10 mouse cellular contexts compared by ENCODE assay signal in genomic region chr9:63653666-63654065, GRCm38 (mm10). TPM values are rescaled to one million over a fixed set of nuclear protein-coding genes. Genes with fewer than 3 reads are reported as not detected.
DNase-seq lines count a peak whose midpoint lies in the region; ATAC-seq lines count a peak whose summit lies in the region.
"Had no signal": no experiment of that assay in that cellular context is flagged by ENCODE, and none has a peak within 500 bp of the region (broad histone marks: within the 10 kb centered on the region; RNA-seq: fewer than 3 reads in every experiment).

No protein-coding gene starts in this region.

- no peaks in the 10 kb centered on the region for H3K27me3 ChIP-seq in kidney, embryonic 15.5 days
- no peaks in the 10 kb centered on the region for H3K27me3 ChIP-seq in embryonic facial prominence, embryonic 14.5 days (replicated peaks; ENCODE audit: control insufficient read depth, insufficient read depth, low read length)
- H3K27me3 ChIP-seq in hindbrain, embryonic 11.5 days (ENCODE audit: control insufficient read depth, insufficient read depth, low read length), result no peaks in the 10 kb centered on the region
- H3K27me3 ChIP-seq in midbrain, embryonic 13.5 days, result no peaks in the 10 kb centered on the region

- ATAC-seq in kidney, embryonic 15.5 days (replicated peaks; ENCODE audit: low FRiP score), result peak; percentile 50
- ATAC-seq in embryonic facial prominence, embryonic 14.5 days (ENCODE audit: low read depth), result no peak
- no peak for ATAC-seq in hindbrain, embryonic 11.5 days (ENCODE audit: low FRiP score)
- 0 out of 2 replicates have a peak, but pooled peaks have one; percentile 25 for ATAC-seq in midbrain, embryonic 13.5 days
- no peak for ATAC-seq in megakaryocyte progenitor cell, adult 5-6 weeks (replicated peaks; ENCODE audit: poor library complexity)

- no peaks in the 10 kb centered on the region for H3K9me3 ChIP-seq in kidney, embryonic 15.5 days (replicated peaks)
- no peaks in the 10 kb centered on the region for H3K9me3 ChIP-seq in embryonic facial prominence, embryonic 14.5 days (ENCODE audit: control insufficient read depth, low read length)
- no peaks in the 10 kb centered on the region for H3K9me3 ChIP-seq in hindbrain, embryonic 11.5 days (ENCODE audit: control insufficient read depth, low read length)
- H3K9me3 ChIP-seq in midbrain, embryonic 13.5 days, result no peaks in the 10 kb centered on the region

- H3K27ac ChIP-seq in kidney, embryonic 15.5 days, result peak overlapping the region; percentile 70
- 0 out of 2 replicates have a peak overlapping the region, but pooled peaks have one; percentile 35 for H3K27ac ChIP-seq in embryonic facial prominence, embryonic 14.5 days (replicated peaks; ENCODE audit: low read depth, low read length)
- H3K27ac ChIP-seq in hindbrain, embryonic 11.5 days (ENCODE audit: low read depth, low read length), result peak overlapping the region; percentile 51
- peak overlapping the region; percentile 56 for H3K27ac ChIP-seq in midbrain, embryonic 13.5 days

- peaks cover 75% of the 10 kb centered on the region for H3K36me3 ChIP-seq in kidney, embryonic 15.5 days
- H3K36me3 ChIP-seq in embryonic facial prominence, embryonic 14.5 days (ENCODE audit: control insufficient read depth, insufficient read depth, low read length), result peaks cover 54% of the 10 kb centered on the region
- H3K36me3 ChIP-seq in hindbrain, embryonic 11.5 days (ENCODE audit: control insufficient read depth, insufficient read depth, low read length), result no peaks in the 10 kb centered on the region
- peaks cover 10% of the 10 kb centered on the region for H3K36me3 ChIP-seq in midbrain, embryonic 13.5 days

- WGBS in kidney, embryonic 15.5 days, result 40% methylated on average over 7 of the region's 7 CpGs
- 33% methylated on average over 7 of the region's 7 CpGs for WGBS in embryonic facial prominence, embryonic 14.5 days
- 21% methylated on average over 7 of the region's 7 CpGs for WGBS in hindbrain, embryonic 11.5 days
- whole genome bisulfite sequencing in midbrain, embryonic 13.5 days, result 10% methylated on average over 7 of the region's 7 CpGs

- no peak overlapping the region for H3K4me3 ChIP-seq in kidney, embryonic 15.5 days (replicated peaks)
- no peak overlapping the region for H3K4me3 ChIP-seq in embryonic facial prominence, embryonic 14.5 days (ENCODE audit: low read depth, low read length)
- H3K4me3 ChIP-seq in hindbrain, embryonic 11.5 days (ENCODE audit: low read depth, low read length), result no peak overlapping the region
- no peak overlapping the region for H3K4me3 ChIP-seq in midbrain, embryonic 13.5 days (replicated peaks)

- no peak overlapping the region for H3K4me2 ChIP-seq in kidney, embryonic 15.5 days
- no peak overlapping the region for H3K4me2 ChIP-seq in embryonic facial prominence, embryonic 14.5 days (ENCODE audit: low read depth, low read length)
- no peak overlapping the region for H3K4me2 ChIP-seq in hindbrain, embryonic 11.5 days (replicated peaks; ENCODE audit: low read depth, low read length)
- no peak overlapping the region for H3K4me2 ChIP-seq in midbrain, embryonic 13.5 days (replicated peaks)

- no peak for DNase-seq in kidney, adult 18-20 months
- DNase-seq in embryonic facial prominence, embryonic 14.5 days (ENCODE audit: low spot score), result peak; percentile 53
- peak; percentile 45 for DNase-seq in hindbrain, embryonic 11.5 days (ENCODE audit: low spot score)
- DNase-seq in urinary bladder, postnatal 4 days (ENCODE audit: low spot score in 2 of 2), result no peak
- DNase-seq: thymus, adult 2 months had no signal

- H3K9ac ChIP-seq in kidney, embryonic 15.5 days, result no peak overlapping the region
- no peak overlapping the region for H3K9ac ChIP-seq in embryonic facial prominence, embryonic 14.5 days (ENCODE audit: low read depth, low read length)
- H3K9ac ChIP-seq in hindbrain, embryonic 11.5 days (ENCODE audit: low read depth, low read length), result no peak overlapping the region
- no peak overlapping the region for H3K9ac ChIP-seq in midbrain, embryonic 13.5 days (replicated peaks)

- peaks cover 59% of the 10 kb centered on the region for H3K4me1 ChIP-seq in kidney, embryonic 15.5 days
- H3K4me1 ChIP-seq in embryonic facial prominence, embryonic 14.5 days (ENCODE audit: control insufficient read depth, insufficient read depth, low read length), result peaks cover 66% of the 10 kb centered on the region
- H3K4me1 ChIP-seq in hindbrain, embryonic 11.5 days (replicated peaks; ENCODE audit: control insufficient read depth, insufficient read depth, low read length), result no peaks in the 10 kb centered on the region
- H3K4me1 ChIP-seq in midbrain, embryonic 13.5 days (replicated peaks), result peaks cover 45% of the 10 kb centered on the region

RNA-seq across cellular contexts. Expression of gene Aagab, which starts 51.2 kb away (rescaled TPM):
- 32.7 and 33.3 TPM in 2 replicates for polyA plus RNA-seq in kidney, embryonic 15.5 days (2015; fragmentation: Nextera tagmentation; extraction: Ambion mirVana)
- polyA plus RNA-seq in embryonic facial prominence, embryonic 14.5 days (2014; fragmentation: Nextera tagmentation; extraction: Ambion mirVana), result 26.2 and 27.4 TPM in 2 replicates
- 55.4 and 56.8 TPM in 2 replicates for polyA plus RNA-seq in hindbrain, embryonic 11.5 days (2014; fragmentation: Nextera tagmentation; extraction: Ambion mirVana)
- 60.0 and 65.9 TPM in 2 replicates for polyA plus RNA-seq in midbrain, embryonic 13.5 days (2015; fragmentation: Nextera tagmentation; extraction: Ambion mirVana)
- total RNA-seq in megakaryocyte progenitor cell, adult 5-6 weeks (2015), result 16.0 and 18.0 TPM in 2 replicates
- 30.9 and 34.6 TPM in 2 replicates for total RNA-seq in megakaryocyte progenitor cell, adult 5-6 weeks (2017)

RNA-seq across cellular contexts. Expression of gene Iqch, which starts 51.4 kb away (rescaled TPM):
- polyA plus RNA-seq in kidney, embryonic 15.5 days (2015; fragmentation: Nextera tagmentation; extraction: Ambion mirVana), result 0.04 TPM in 1 of 2 replicates, not detected in the other
- 0.22 and 0.25 TPM in 2 replicates for polyA plus RNA-seq in embryonic facial prominence, embryonic 14.5 days (2014; fragmentation: Nextera tagmentation; extraction: Ambion mirVana)
- 0.32 TPM in 1 of 2 replicates, not detected in the other for polyA plus RNA-seq in hindbrain, embryonic 11.5 days (2014; fragmentation: Nextera tagmentation; extraction: Ambion mirVana)
- polyA plus RNA-seq in midbrain, embryonic 13.5 days (2015; fragmentation: Nextera tagmentation; extraction: Ambion mirVana), result 0.15 TPM in 1 of 2 replicates, not detected in the other
- total RNA-seq in megakaryocyte progenitor cell, adult 5-6 weeks (2015), result not detected in 2 replicates
- not detected in 2 replicates for total RNA-seq in megakaryocyte progenitor cell, adult 5-6 weeks (2017)
- total RNA-seq: heart, adult 8-10 months; monocyte, adult 5-6 weeks had no signal

Comparison
In these comparisons a context has a peak if more than half of its experiments do, and no peak if none do; other contexts are left out.
1. ATAC-seq: peak in kidney, embryonic 15.5 days (single experiment) and midbrain, embryonic 13.5 days (single experiment); none in embryonic facial prominence, embryonic 14.5 days (single experiment), hindbrain, embryonic 11.5 days (single experiment) and megakaryocyte progenitor cell, adult 5-6 weeks (single experiment).
2. DNase-seq: peak in embryonic facial prominence, embryonic 14.5 days (single experiment) and hindbrain, embryonic 11.5 days (single experiment); none in kidney, adult 18-20 months (single experiment) and urinary bladder, postnatal 4 days (0 of 2).
3. Peak in every context shown above with its lines, with median percentiles within 50 percentile points of each other: H3K27ac ChIP-seq.